Mouse (Mus musculus): ENCODE measurements around the gene Mroh7.
"Not testable (repeated sequence)": the region's sequence is repeated elsewhere in the genome, so short reads cannot be mapped to it uniquely, and the experiment has no call there.

The Mroh7 gene

GRCm38 (mm10) chr4:106730814-106731213, at the start of gene Mroh7:
Mroh7 (minus strand) TSS chr4:106730925.
- peak; percentile 86 to 88 for DNase-seq

GRCm38 (mm10) chr4:106780045-106780444, 49.3 kb upstream of the Mroh7 start:
- DNase-seq = no peak

GRCm38 (mm10) chr4:106778116-106778788, 47.5 kb upstream of the Mroh7 start:
- DNase-seq = peak; percentile 97 to 99

- no peak for DNase-seq
Observed at GRCm38 (mm10) chr4:106776998-106777397, 46.3 kb upstream of the Mroh7 start.

GRCm38 (mm10) chr4:106775767-106776166, 45.0 kb upstream of the Mroh7 start:
- not testable (repeated sequence) for DNase-seq

GRCm38 (mm10) chr4:106772558-106772957, 41.8 kb upstream of the Mroh7 start:
- no peak for DNase-seq

- no peak for DNase-seq
Observed at GRCm38 (mm10) chr4:106769306-106769705, 38.6 kb upstream of the Mroh7 start.

GRCm38 (mm10) chr4:106764166-106764565, 33.4 kb upstream of the Mroh7 start:
- DNase-seq = no peak

- DNase-seq = no peak
Observed at GRCm38 (mm10) chr4:106751726-106752125, 21.0 kb upstream of the Mroh7 start.

- peak; percentile 25 to 53 for DNase-seq
Observed at GRCm38 (mm10) chr4:106749699-106750098, 19.0 kb upstream of the Mroh7 start.

GRCm38 (mm10) chr4:106747001-106747580, 16.4 kb upstream of the Mroh7 start:
- DNase-seq = no peak

- DNase-seq = no peak
Observed at GRCm38 (mm10) chr4:106745862-106746261, 15.1 kb upstream of the Mroh7 start.

- peak; percentile 32 to 53 for DNase-seq
Observed at GRCm38 (mm10) chr4:106737904-106738303, 7.2 kb upstream of the Mroh7 start.

- DNase-seq = not testable (repeated sequence)
Observed at GRCm38 (mm10) chr4:106736884-106737283, 6.2 kb upstream of the Mroh7 start.

GRCm38 (mm10) chr4:106733636-106734035, 2.9 kb upstream of the Mroh7 start, which contains the start of gene Fam151a:
Fam151a (plus strand) TSS chr4:106733889.
- peak; percentile 59 to 77 for DNase-seq

- peak; percentile 47 to 55 for DNase-seq
Observed at GRCm38 (mm10) chr4:106720631-106721030, 10.1 kb downstream of the Mroh7 start.

- no peak for DNase-seq
Observed at GRCm38 (mm10) chr4:106713622-106714021, 17.1 kb downstream of the Mroh7 start.

- peak; percentile 51 to 79 for DNase-seq
Observed at GRCm38 (mm10) chr4:106708408-106708807, 22.3 kb downstream of the Mroh7 start.

GRCm38 (mm10) chr4:106707957-106708356, 22.8 kb downstream of the Mroh7 start:
- DNase-seq = no peak

GRCm38 (mm10) chr4:106705096-106705665, 25.5 kb downstream of the Mroh7 start:
- no peak for DNase-seq

GRCm38 (mm10) chr4:106704416-106704815, 26.3 kb downstream of the Mroh7 start:
- peak; percentile 48 to 54 for DNase-seq

- no peak for DNase-seq
Observed at GRCm38 (mm10) chr4:106703956-106704355, 26.8 kb downstream of the Mroh7 start.

- DNase-seq = no peak
Observed at GRCm38 (mm10) chr4:106700798-106701197, 29.9 kb downstream of the Mroh7 start.

- peak; percentile 27 to 42 for DNase-seq
Observed at GRCm38 (mm10) chr4:106699989-106700388, 30.7 kb downstream of the Mroh7 start.
